Mouse (Mus musculus) E14TG2a.4 (cell line): Measurements from ENCODE around the gene Ccdc40.
"Not testable (repeated sequence)": the region's sequence is repeated elsewhere in the genome, so short reads cannot be mapped to it uniquely, and the experiment has no call there.

Experiments
- CTCF ChIP-seq: conservative IDR thresholded peaks from 2 replicates; pipeline ENCODE4 v1.5.1; 2014; ENCODE audit warnings: low read length
- NANOG ChIP-seq: IDR thresholded peaks from 2 replicates; pipeline ENCODE4 v1.6.1; 2014; ENCODE audit warnings: borderline replicate concordance, low read length, mixed read lengths
- POU5F1 ChIP-seq: IDR thresholded peaks from 2 replicates; pipeline ENCODE4 v1.6.1; 2014; ENCODE audit warnings: low read length, borderline replicate concordance

GRCm38 (mm10) chr11:119256557-119256956 is 28.2 kb downstream of the Ccdc40 start:
- not testable (repeated sequence) for TF ChIP-seq CTCF, POU5F1, NANOG
